Mouse (Mus musculus) kidney, postnatal 25 days (tissue): ENCODE data around the gene Ier2.
A peak's percentile ranks its signal among the peaks of the same experiment; 100 is the strongest.

Experiments
- DNase-seq, 2 experiments: peaks; one replicate each; pipeline ENCODE4 v3.0.0; 2021; ENCODE audit warnings: mixed read lengths in 2 of 2

Gene Ier2

DNA sequence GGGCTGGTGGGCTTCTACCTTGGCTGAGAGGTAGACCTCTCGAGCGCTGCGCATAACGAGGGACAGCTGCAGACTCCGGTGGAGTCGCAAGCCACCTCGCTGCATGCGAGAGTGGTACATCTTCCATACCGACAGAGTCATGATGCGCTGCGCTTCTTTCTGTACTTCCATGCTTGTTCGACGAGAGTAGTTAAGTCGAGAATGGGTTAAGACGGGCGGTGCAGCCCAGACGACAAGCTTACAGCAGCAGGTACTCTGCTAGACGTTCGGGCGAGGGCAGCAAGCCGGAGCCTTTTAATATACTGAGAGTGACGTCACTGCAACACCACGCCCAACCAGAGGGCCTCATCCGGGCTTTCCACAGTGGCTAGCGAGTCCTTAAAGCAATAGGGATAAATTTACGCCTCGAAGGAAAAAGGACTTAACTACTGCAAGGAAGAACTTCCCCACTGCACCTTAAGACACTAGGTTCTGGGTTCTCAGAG lies at the start of gene Ier2:
Gene Ier2, minus strand, starts transcription at position 272 of the 485 bp plus-strand sequence.
- peak; percentile 96 to 97 for DNase-seq

DNA sequence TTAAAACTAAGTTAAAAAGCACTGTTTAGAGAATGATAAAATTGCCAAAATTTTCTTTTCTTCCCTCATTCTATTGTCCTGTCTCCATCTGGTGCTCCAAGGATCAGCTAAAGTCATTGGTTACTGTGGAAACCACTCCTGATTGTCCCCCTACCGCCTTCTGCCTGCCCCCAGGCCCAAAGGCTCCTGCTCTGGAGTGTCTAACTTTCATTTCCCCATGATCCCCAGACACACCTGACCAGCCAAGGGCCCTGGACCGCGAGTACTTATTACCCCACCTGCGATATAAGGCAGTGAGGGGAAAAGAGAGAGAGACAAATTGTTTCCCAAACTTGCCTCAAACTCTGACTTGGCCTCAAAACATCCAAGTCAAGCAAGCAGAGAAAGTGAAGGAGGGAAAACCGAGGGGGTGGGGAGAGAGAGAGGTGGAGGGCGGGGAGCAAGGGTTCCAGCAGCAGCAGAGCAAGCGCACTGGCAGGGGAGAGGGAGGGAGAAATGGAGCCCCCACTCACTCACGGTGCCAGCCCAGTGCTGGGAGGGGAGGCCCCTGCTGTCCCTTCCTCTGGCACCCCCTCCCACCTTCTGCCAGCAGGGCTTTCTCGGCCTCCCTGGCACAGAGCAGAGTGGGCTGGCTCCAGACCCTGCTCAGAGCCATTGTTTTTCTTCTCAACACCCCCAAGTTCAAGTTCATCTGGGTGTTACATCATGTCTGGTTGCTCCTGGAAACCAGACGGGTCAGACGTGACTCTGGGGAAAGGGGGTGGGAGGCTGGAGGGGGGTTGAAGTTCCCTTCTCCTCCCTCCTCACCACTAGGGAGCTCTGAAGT lies 49.5 kb upstream of the Ier2 start:
- DNase-seq: no peak

DNA sequence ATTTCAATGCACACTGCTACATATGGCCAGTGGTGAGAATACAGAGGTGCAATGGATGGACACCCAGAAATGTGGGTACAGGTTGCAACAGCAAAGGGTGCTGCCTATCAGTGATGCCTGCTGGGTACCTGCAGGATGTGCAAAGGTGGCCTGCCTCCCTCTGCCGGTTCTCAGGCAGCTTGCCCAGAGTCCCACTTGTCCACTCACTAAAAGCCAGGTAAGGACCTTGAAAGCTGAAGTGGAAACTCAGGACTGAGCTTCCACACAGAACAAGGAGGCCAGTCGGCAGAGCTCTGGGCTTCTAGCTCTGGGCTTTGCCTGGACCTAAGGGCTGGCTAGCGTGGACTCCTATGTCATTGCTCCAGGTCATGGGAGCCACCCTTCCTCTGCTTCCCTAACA lies 48.7 kb upstream of the Ier2 start:
- no peak for DNase-seq

DNA sequence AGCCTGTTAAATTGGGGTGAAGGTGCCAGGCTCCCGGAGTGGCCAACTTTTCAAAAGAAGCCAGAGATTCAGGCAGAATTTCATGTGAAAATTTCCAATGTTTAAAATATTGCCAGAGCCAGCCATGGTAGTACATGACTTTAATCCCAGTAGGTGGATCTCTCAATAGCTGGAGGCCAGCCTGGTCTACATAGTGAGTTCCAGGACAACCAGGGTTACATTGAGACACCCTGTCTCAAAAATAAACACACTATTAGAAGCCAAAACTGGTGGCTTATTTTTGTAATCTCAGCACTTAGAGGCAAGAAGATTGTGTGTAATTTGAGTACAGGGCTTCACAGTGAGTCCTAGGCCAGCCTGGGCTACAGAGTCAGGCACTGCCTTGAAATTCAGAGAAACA lies 47.3 kb upstream of the Ier2 start:
- DNase-seq: no peak

DNA sequence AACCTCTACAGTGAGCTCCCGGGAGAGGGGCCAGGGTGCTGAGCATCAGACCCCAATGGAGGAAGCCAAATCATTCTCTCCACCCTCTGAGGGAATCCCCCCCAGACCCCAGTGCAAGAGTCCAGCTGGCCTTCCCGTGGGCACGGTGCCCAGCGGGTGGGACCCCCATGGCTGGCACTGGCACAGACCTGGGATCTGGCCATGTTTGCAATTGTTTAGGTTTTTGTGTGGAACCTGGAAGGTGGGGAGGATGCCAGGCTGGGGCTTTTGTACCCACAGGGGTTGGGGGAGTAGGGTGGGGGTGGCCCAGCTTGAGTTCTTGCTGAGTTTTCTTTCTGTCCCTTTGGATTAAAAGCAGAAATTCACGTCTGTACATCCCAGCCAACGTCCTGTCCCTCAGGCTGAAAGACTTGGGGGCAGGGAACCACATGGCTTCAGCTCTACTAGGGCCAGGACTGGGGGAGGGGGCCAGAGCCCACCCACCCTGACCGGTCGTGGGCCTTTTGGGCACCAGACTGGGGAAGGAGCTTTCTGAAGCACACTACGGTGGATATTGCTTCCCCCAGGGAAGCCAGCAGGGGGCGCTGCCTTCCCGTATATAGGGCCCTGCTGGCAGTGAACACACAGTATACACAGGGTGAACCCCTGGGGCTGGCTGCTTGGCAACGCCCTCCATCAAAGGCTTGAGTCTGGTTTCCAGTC lies 46.3 kb upstream of the Ier2 start:
- DNase-seq: peak; percentile 84 to 86

DNA sequence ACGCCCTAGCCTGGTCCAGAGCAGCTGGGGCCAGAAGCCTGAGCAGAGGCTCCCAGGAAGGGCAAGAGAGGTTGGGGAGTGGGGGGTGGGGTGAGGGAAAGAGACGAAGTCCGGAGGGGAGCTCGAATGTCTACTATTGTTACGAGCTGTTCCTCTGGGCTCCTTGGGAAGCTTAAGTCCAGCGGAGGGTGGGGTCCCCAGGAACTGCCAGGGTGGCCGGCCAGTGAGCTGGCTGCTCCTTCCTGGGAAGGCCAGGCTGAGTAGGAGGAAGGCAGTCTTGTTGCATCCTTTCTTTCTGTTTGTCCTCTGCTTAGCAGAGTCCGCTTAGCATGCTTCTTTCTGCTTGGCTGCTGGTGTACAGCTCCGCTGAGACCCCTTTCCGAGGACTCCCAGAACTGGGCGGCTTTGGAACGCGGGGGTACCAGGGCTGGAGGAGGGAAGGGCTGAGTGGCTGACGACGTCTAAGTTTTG lies 45.5 kb upstream of the Ier2 start:
- no peak for DNase-seq

DNA sequence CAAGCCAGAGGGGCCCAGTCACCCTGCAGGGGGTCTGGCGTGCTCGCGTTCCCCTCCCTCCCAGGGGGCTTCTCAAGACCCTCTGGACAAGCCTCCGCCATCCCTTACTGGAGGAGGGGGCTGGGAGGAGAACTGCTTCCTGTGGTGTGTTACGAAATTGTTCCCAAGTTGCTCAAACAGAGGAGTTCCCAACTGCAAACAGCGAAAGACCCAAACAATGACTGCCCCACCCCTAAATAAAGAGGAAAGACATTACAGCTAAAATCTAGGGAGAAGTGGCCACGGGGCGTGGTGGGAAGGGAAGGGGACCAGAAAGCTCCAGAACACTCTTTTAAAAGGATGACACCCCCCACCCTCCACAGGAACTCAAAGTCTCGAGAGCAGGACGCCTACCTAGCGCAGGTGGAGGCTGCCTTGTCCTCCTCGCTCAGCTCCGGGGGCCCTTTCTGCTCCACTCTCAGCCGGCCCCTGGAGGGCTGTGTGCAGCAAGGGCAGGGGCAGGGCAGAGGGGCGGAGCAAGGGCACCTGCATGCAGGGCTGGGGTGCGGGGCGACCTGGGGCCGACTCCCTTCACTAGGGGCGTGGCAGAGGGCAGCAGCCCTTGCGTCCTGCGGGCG lies 44.7 kb upstream of the Ier2 start:
- peak in 1 of 2 experiments; percentile 68 for DNase-seq

DNA sequence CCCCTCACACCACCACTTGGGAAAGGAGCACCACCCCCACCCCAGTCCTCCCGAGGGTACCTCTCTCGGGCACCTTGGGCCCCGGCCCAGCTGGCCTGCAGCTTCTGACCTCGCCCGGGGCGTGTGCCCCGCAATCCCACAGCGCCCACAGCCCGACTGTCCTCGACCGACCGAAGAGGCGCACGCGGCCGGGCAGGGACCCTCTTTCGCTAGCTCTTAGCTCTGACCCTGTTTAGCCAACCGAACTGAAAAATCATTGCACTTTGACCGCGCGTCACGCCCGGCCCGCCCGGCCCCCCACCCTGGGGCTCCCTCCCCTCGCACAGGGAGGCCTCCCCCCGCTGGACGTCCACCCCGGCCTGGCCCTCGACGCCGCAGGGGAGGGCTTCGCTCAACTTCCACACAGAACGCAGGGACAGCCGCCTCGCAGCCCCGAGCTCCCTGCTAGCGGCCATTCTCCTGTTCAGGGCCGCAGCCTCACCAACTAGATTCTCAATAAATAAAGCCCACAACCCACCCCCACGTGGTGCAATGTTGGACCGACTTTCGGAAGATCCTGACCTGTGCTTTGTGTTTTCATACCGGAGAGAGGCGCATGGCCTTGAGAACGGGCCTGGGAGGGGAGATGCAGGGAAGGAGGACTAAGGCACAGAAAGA lies 44.1 kb upstream of the Ier2 start:
- no peak for DNase-seq

DNA sequence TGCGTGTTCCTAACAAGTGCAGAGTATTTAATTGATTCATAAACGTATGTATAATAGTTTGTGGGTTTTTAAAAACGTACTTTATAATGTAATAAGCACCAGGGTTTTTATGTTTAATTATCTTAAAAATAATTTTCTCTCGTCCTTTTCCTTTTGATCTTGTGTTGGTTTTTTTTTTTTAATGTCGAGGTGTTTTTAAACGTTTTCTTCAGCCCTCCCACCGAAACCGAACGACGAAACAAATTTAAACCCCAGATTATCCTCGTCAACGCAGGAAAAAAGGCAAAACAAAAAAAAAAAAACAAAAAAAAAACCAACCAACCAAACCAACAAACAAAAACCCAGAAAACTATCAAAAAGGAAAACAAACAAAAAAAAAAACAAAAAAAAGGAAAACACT lies 43.3 kb upstream of the Ier2 start:
- no peak for DNase-seq

DNA sequence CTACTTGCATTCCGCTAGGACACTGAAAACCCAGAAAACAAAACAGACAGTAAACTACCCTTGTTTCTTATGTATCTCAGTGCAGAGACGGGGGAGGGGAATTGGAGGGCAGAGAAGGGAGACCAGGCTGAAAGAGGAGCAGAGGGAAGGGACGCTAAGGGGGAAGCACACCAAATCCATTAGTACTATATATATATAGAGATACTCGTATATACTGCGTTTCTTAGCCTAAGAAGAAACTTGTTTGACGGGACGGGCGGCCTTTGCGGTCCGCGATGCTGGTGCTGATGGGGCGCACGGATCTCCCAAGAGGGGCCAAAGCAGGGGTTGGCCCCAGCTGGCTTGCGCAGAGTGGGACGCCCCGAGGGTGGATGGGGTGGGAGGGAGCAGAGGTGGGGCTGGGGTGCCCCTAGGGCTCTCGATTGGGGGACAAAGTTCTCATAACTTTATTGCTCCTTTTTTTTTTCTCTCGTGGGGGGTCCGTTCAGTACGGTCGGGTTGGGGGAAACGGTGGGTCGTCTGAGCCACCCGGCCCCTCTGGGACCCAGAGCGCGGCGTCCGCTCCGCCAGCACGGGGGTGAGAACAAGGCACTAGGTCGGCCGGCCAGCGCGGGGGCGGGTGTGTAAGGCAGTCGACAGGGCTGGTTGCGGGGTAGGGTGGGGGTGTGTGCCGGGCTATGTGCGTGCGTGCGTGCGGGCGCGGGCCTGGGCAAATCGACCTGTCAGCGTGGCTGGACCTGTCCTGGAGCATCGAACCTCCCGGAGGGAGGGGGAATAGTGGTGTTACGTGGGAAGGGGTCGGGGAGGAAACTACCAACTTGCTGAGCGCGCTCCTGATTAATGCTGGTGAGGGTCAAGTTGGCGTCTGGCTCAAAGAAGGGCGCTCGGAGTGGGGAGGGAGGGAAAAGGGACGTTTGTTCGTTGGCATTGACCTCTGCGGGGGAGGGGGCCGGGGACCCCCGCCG lies 42.5 kb upstream of the Ier2 start:
- peak in 1 of 2 experiments; percentile 45 for DNase-seq

DNA sequence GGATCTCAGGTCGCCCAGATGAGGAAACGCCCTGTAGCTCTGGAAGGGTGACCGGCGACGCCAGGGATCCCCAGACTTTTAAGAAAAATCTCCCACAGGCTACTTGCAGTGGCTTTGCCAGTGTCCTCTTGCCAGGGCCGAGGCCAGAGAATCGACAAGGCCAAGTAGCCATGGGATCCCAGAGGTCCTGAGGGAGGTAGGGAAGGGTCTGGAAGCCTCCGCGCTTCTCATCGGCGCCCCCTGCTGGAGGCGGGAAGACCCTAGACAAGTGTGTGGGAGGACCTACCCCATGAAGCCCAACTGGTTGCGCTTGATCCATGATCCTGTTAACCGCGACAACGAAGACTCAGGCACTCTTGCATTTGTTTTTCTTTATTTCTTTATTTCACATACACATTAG lies 41.7 kb upstream of the Ier2 start:
- DNase-seq: peak; percentile 79 to 86

DNA sequence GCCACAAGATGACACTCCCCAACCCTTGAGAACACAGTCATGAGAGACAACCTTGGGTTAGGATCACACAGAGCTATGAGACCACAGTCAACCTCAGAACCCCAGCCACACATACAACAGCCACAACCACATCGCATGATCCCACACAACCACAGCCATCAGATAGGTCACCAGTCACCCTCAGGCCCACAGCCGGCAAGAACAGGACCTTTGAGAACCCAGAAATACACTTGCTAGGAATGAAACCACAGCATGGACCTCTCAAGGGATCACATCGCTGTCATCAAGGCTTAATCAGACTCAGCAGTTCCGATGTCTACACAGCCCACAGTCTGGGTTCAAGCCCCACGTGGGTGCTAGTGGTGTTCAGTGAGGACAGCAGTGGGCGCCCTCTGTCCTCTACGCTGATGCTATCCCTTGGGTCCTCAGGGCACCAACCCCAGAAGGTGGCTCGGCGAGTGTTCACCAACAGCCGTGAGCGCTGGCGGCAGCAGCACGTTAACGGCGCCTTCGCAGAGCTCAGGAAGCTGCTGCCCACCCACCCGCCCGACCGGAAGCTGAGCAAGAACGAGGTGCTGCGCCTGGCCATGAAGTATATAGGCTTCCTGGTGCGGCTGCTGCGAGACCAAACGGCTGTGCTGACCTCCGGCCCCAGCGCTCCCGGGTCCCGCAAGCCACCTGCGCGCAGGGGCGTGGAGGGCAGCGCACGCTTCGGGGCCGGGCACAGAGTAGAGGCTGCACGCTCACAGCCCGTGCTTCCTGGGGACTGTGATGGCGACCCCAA lies 41.0 kb upstream of the Ier2 start:
- no peak for DNase-seq

DNA sequence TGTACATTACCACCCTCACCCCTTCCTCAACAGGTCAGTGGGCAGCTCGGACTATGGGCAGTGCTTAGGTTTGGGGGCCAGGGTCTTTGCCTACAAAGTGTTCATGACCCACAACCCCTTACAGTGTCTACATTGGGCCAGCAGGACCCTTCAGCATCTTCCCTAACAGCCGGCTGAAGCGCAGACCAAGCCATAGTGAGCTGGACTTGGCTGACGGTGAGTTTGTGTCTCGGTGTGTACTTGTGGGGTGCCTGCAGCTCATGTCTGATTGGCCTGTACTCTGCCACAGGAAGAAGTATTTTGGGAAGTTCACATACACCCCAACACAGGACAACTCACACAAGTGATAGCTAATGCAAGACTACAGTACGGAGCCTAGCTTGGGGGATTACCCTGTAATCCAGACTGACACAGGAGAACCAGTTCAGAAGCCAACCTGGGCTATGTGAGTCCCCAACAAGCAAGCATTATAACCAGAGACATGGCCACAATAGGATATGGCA lies 40.4 kb upstream of the Ier2 start:
- no peak for DNase-seq

DNA sequence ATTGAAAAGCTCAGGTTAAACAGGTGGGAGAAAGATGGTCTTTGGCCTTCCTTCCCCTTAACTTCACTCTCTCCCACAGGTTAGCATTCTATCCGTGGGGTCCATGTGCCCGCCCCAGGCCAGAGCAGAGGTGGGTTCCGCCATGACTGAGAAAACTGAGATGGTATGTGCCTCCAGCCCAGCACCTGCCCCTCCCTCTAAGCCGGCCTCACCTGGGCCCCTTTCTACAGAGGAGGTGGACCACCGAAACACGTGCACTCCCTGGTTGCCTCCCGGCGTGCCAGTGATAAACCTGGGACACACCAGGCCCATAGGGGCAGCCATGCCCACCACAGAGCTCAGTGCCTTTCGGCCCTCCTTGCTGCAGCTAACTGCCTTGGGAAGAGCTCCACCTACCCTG lies 39.9 kb upstream of the Ier2 start:
- no peak for DNase-seq

DNA sequence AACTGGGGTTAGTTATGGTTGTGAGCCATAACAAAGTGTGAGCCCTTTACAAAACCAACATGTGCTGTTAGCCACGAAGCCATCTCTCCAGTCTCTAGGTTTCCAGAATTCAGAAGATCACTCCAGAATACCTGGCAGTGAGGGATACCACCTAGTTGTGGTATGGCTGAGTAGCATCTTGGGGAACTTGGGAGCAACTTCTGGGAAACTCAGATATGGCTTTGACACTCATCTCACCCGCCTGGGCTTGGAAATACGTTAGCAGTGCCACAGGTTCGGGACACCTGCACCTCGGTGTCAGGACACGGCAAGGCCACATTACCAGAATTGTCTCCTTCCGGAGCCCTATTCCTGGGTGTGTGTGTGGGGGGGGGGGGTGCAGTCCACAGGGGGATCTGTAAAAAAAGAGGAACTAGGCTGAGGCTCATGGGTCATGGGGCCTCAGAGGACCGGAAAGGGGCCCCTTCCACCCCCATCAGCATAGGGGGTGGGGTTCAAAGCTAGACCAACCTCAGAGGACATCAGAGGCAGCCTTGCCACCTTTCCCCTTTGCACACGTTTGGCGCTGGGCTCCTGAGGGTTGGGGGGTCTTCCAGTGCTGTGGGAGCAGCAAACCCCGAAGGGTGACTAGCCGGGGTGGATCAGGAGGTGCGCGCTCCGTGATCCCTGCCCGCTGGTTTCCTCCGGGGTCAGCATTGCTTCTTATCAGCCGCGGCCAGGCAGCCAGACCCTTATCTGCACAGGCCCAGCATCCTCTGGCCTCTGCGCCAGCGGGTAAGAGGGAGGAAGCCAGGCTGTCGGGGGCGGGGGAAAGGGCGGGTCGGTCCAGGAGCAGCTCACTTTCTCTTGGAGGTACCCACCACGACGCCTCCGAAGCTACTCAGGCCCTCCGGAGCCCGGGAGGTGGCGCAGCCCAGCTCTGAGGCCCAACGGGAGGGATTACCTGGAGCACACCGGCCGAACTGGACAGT lies 38.6 kb upstream of the Ier2 start, which contains the start of gene Lyl1:
Gene Lyl1, plus strand, starts transcription at position 517 of the 971 bp plus-strand sequence.
- peak; percentile 70 to 88 for DNase-seq

DNA sequence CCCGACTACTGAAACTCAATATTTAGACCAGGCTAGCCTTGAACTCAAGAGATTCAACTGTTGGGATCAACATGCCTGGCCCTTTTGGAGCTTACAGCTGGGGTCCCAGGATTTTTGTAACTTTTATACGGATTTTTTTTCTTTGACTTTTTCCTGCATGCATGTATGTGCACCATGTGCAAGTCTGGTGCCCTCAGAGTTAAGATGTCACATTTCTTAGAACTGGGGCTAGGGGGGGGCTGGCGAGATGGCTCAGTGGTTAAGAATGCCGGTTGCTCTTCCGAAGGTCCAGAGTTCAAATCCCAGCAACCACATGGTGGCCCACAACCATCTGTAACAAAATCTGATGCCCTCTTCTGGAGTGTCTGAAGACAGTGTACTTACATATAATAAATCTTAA lies 37.9 kb upstream of the Ier2 start:
- no peak for DNase-seq

DNA sequence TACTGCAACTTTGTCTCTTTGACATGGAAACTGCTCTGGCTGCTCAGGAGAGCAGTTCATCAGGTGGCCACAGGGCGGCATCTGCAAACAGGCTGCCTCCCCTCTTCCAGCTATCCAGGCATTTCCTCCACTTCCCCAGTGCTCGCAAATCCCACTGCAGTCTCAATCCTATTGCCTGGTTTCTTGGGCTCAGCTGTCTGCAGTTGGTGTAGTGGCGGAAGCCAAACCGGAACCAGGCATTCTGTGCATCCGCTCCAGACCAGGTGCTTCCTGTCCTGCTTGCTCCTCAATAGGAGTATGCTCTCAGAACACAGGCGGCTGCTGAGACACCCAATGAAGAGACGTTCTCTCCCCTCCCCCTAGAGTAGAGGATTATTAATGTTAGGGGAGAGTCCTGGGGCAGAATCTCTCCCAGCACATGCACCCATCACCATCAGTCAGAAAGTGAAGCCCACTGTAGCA lies 37.2 kb upstream of the Ier2 start:
- peak; percentile 73 to 90 for DNase-seq

DNA sequence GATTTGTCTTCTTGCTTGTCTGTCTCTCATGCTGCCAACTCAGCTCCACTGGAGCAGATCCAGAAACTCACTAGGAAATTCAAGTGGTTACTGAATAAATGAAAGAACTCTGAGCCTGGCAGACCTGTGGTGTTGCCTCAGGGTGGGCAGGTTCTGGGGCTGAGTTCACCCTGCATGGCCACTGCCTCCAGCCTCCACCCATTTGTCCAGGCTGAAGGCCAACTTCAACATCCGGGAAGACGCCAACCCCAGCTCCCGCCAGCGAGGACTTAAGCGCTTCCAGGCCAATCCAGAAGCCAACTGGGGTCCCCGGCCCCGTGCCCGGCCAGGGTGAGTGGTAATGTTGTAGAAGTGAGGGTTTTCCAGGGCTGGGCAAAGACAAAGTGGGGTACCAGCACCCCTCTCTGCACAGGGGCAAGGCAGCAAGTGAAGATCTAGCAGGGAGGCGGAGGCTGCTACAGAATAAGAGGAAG lies 36.3 kb upstream of the Ier2 start:
- peak; percentile 77 to 89 for DNase-seq

DNA sequence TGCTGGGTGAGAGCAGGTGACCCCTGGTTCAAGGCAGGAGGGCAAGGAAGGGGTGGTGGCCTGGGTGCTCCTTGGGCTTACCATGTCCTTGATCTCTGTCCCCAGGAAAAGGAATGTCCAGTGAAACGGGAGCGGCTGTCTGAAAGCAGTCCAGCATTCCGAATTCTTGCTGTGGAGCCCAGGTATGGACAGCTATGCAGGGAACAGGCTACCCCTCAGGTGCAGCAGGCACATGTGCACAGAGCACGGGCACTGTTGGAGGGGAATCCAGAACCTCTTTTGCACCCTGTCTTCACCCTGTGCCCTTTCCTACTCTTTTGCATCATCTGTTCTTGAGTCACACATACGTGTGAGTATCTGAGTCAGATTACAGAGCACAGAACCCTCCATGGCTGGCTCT lies 35.6 kb upstream of the Ier2 start:
- no peak for DNase-seq
